Mouse (Mus musculus): ENCODE data around the gene Klhdc8b.

DNA sequence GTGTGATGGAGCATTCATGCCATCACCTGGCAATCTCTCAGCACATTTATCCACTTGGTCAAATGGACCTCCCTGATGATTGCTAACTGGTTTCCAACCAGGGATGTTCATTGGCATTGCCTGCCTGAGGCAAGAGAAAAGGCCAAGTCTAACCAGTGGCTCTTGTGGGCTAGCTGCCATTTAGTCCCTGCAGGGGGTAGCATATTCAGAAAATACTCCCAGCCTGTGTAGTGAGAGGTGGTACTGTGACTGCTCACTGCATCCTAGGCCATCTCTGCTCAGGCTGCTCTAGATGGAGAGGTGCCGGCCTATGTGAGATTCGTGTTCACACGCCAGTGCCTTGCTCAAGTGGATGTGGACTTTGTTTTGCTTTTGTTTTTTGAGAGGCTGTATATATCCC, 63.1 kb downstream of the Klhdc8b start:
- TF ChIP-seq CTCF (IDR thresholded peaks at IDR 0.05; ENCODE audit: control insufficient read depth, insufficient read depth, insufficient read length) (no peak), CEBPB (IDR thresholded peaks at IDR 0.05; ENCODE audit: low read depth) (no peak), MYOG (IDR thresholded peaks at IDR 0.05; ENCODE audit: control insufficient read depth, extremely low read depth, insufficient read length) (no peak)

Data from C2C12 (cell line).